Mouse (Mus musculus) heart, postnatal 0 days (tissue): ENCODE data around the gene Slc16a10. TPM values are rescaled to one million over a fixed set of nuclear protein-coding genes. Genes with fewer than 3 reads are reported as not detected.

Source experiments
- ATAC-seq: fragments of 200-750 bp; cut with Nextera tagmentation; 2 replicates; pipeline ENCODE4 v1.8.0; 2017; ENCODE audit warnings: low read depth, moderate number of reproducible peaks, moderate library complexity; ENCODE audit not compliant: insufficient read depth
- DNase-seq: peaks from one replicate; pipeline ENCODE4 v3.0.0-alpha.2; 2016; ENCODE audit warnings: low spot score
- H3K27ac ChIP-seq: fragments of 300-500 bp; sonication (generic); 2 replicates; pipeline ENCODE4 v1.5.1; 2014; ENCODE audit warnings: low read depth, mild to moderate bottlenecking
- H3K27me3 ChIP-seq: fragments of 300-500 bp; sonication (generic); 2 replicates; pipeline ENCODE4 v1.6.1; 2014; ENCODE audit warnings: low read length, mixed read lengths; ENCODE audit not compliant: control insufficient read depth, insufficient read depth
- H3K36me3 ChIP-seq: fragments of 300-500 bp; sonication (generic); replicated peaks from 2 replicates; pipeline ENCODE4 v1.6.1; 2014; ENCODE audit warnings: low read length, mixed read lengths; ENCODE audit not compliant: control insufficient read depth, insufficient read depth
- H3K4me1 ChIP-seq: fragments of 300-500 bp; sonication (generic); 2 replicates; pipeline ENCODE4 v1.6.1; 2014; ENCODE audit warnings: antibody characterized with exemption; ENCODE audit not compliant: control insufficient read depth, insufficient read depth
- H3K4me2 ChIP-seq: fragments of 300-500 bp; sonication (generic); 2 replicates; pipeline ENCODE4 v1.6.1; 2014; ENCODE audit warnings: low read depth, mild to moderate bottlenecking, low read length, moderate library complexity
- H3K4me3 ChIP-seq: fragments of 300-500 bp; sonication (generic); 2 replicates; pipeline ENCODE4 v1.5.1; 2014; ENCODE audit warnings: low read depth, low read length
- H3K9ac ChIP-seq: fragments of 300-500 bp; sonication (generic); replicated peaks from 2 replicates; pipeline ENCODE4 v1.6.1; 2014; ENCODE audit warnings: low read depth, low read length, mixed read lengths
- H3K9me3 ChIP-seq: fragments of 300-500 bp; sonication (generic); replicated peaks from 2 replicates; pipeline ENCODE4 v1.6.1; 2016; ENCODE audit warnings: low read length; ENCODE audit not compliant: control insufficient read depth
- CTCF ChIP-seq: IDR thresholded peaks from 2 replicates; pipeline ENCODE4 v1.5.1; 2016; ENCODE audit warnings: antibody characterized with exemption, control low read depth, low read depth
- EP300 ChIP-seq: IDR thresholded peaks from 2 replicates; pipeline ENCODE4 v1.6.1; 2016; ENCODE audit warnings: antibody characterized with exemption, low read depth
- WGBS: fragments of 180-500 bp; shearing (Covaris S2); extraction: QIAGEN DNeasy Blood & Tissue Kit; methylation state at CpG from one replicate; pipeline ENCODE4 v1.1.7; 2014; 5-methylcytosine and 5-hydroxymethylcytosine counted together
- polyA plus RNA-seq: library from polyadenylated mRNA; unstranded; fragments of >200 nt; fragmentation: Nextera tagmentation; extraction: Ambion mirVana; gene quantifications from 2 replicates; pipeline ENCODE4 v1.2.1, GENCODE M21; 2015
- total RNA-seq: library from RNA; depleted of rRNA; stranded (reverse); fragments of >200 nt; gene quantifications from 2 replicates; pipeline ENCODE4 v1.2.3, GENCODE M21; 2014; ENCODE audit warnings: low replicate concordance

Gene Slc16a10
- total and polyA plus RNA-seq, 2 experiments from 2014 or later = 11.6 to 15.6 TPM

GRCm38 (mm10) chr10:40097519-40097918, 44.5 kb downstream of the Slc16a10 start:
- H3K4me1 ChIP-seq = peaks cover 7% of the 10 kb centered on the region; the same call in 1 of the 2 replicates
- no peaks in the 10 kb centered on the region for H3K9me3 ChIP-seq
- H3K4me2 ChIP-seq = no peak overlapping the region
- no peak overlapping the region for H3K4me3 ChIP-seq
- no peaks in the 10 kb centered on the region for H3K36me3 ChIP-seq
- WGBS = 67% methylated on average over 4 of the region's 4 CpGs
- H3K9ac ChIP-seq = no peak overlapping the region
- H3K27ac ChIP-seq = no peak overlapping the region
- TF ChIP-seq EP300 (no peak), CTCF (no peak)
- H3K27me3 ChIP-seq = no peaks in the 10 kb centered on the region
- no peak for DNase-seq
- no peak for ATAC-seq

DNA sequence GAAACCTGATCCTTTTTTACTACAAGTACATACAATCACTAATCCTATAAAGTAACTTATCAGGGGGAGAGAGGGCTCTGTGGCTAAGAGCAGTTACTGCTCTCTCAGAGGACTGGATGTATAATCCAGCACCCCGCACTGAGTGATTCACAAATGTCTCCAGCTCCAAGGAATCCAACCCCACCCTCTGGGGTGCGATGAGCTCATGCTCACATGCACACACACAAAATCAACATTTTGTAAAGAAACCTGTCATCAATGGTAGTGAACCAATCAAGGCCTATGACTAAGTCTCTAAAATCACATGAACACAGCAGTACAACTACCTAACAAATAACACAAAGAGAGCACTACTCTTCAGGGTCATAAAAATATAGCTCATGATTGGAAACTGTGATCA, 47.3 kb downstream of the Slc16a10 start:
- Histone ChIP-seq H3K9ac (no peak overlapping the region), H3K4me3 (no peak overlapping the region), H3K27ac (no peak overlapping the region), H3K27me3 (no peaks in the 10 kb centered on the region), H3K9me3 (no peaks in the 10 kb centered on the region), H3K36me3 (no peaks in the 10 kb centered on the region), H3K4me2 (no peak overlapping the region), H3K4me1 (peaks cover 20% of the 10 kb centered on the region; the same call in 1 of the 2 replicates)
- no peak for DNase-seq
- WGBS = 52% methylated on average over 2 of the region's 2 CpGs
- TF ChIP-seq CTCF = no peak
- TF ChIP-seq EP300 = no peak
- no peak for ATAC-seq

- Histone ChIP-seq H3K36me3 (no peaks in the 10 kb centered on the region), H3K9me3 (no peaks in the 10 kb centered on the region), H3K4me2 (no peak overlapping the region), H3K9ac (no peak overlapping the region), H3K4me1 (peaks cover 20% of the 10 kb centered on the region; the same call in 1 of the 2 replicates), H3K4me3 (no peak overlapping the region), H3K27me3 (no peaks in the 10 kb centered on the region), H3K27ac (no peak overlapping the region; the same call in 1 of the 2 replicates)
- DNase-seq (no peak), ATAC-seq (no peak)
- no peak for TF ChIP-seq EP300
- no peak for TF ChIP-seq CTCF
Observed at GRCm38 (mm10) chr10:40093526-40093925, 48.5 kb downstream of the Slc16a10 start.

- no peak for ATAC-seq
Observed at GRCm38 (mm10) chr10:40091455-40091854, 50.6 kb downstream of the Slc16a10 start.

DNA sequence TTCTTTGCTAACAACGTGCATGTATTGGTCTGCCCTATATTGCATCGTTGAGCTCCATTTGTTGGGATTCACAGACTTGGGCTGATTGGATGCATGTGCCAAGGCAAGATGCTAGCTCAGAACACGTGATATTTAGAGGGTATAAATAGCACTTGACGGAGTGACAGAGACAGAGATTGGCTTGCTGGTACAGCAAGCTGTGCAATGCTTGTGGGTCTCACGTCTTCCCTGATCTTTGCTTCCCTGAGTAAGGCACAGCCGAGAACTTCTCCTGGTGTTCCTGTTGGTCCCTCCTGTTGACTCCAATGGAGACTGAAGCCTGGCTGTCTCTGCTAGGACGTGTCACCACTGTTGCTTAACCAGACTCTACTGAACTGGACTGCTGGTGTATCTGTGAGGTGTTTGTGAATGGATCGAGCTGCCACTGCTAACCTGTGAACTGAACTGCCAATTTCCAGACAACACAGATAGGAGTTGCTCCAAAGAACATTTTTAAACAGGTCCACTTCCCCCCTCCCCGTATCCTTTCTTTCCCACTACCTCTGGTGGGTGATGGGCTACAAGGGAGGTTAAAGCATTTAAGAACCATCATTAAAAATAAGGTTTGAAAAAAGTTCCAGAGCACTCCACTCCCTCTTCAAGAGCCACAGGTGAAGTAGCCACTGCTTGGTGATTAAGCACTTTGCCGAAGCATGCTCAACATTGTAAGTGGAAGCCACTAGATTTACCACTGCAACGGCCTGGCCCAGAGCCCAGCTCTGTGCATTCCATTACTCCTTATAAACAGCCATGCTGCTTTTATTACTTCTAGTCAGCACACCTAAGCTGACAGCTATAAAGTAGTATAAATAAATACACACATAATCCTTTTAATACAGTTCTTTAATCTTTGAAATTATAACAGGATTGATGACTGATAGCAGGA, 51.3 kb downstream of the Slc16a10 start:
- no peaks in the 10 kb centered on the region for H3K9me3 ChIP-seq
- no peaks in the 10 kb centered on the region for H3K27me3 ChIP-seq
- H3K4me1 ChIP-seq = peaks cover 20% of the 10 kb centered on the region; the same call in 1 of the 2 replicates
- peak overlapping the region; percentile 1; the same call in 1 of the 2 replicates for H3K4me2 ChIP-seq
- ATAC-seq = peak; percentile 82
- H3K36me3 ChIP-seq = no peaks in the 10 kb centered on the region
- H3K27ac ChIP-seq = peak overlapping the region; percentile 79
- no peak overlapping the region for H3K4me3 ChIP-seq
- TF ChIP-seq CTCF (no peak), EP300 (no peak)
- 34% methylated on average over 11 of the region's 11 CpGs for WGBS
- DNase-seq = peak; percentile 75
- H3K9ac ChIP-seq = no peak overlapping the region

More at GRCm38 (mm10) chr10:40091455-40091854, 50.6 kb downstream of the Slc16a10 start:
- no peak for DNase-seq
- no peak overlapping the region for H3K4me2 ChIP-seq
- 0 out of 2 replicates have a peak overlapping the region, but pooled peaks have one; percentile 79 for H3K27ac ChIP-seq
- no peak overlapping the region for H3K4me3 ChIP-seq
- H3K36me3 ChIP-seq = no peaks in the 10 kb centered on the region
- H3K4me1 ChIP-seq = peaks cover 20% of the 10 kb centered on the region; the same call in 1 of the 2 replicates
- TF ChIP-seq CTCF (no peak), EP300 (no peak)
- 48% methylated on average over 2 of the region's 2 CpGs for WGBS
- H3K9ac ChIP-seq = no peak overlapping the region
- H3K9me3 ChIP-seq = no peaks in the 10 kb centered on the region
- H3K27me3 ChIP-seq = no peaks in the 10 kb centered on the region
